Mouse (Mus musculus) CH12.LX (cell line): ENCODE results near the gene Hnrnpr. TPM values are rescaled to one million over a fixed set of nuclear protein-coding genes. Genes with fewer than 3 reads are reported as not detected.

Experiments used
- DNase-seq: peaks from one replicate; pipeline ENCODE4 v3.0.0-alpha.2; 2013; ENCODE audit errors: extremely low read depth
- H3K27ac ChIP-seq: 2 replicates; pipeline ENCODE4 v1.5.1; 2012; ENCODE audit warnings: low read depth, mild to moderate bottlenecking, control low read depth, moderate library complexity; ENCODE audit not compliant: insufficient read depth
- H3K27me3 ChIP-seq: replicated peaks from 2 replicates; pipeline ENCODE3; 2012; ENCODE audit warnings: inconsistent platforms
- H3K36me3 ChIP-seq, 2 experiments: replicated peaks in 1 of 2; 2 replicates each; pipeline versions ENCODE3 to v1.6.1; 2012; ENCODE audit warnings: inconsistent platforms in 1 of 2, low read length in 1 of 2, mild to moderate bottlenecking in 1 of 2, mixed read lengths in 1 of 2, moderate library complexity in 1 of 2; ENCODE audit not compliant: control insufficient read depth in 1 of 2, insufficient read depth in 1 of 2
- H3K4me1 ChIP-seq, 2 experiments: 2 replicates each; pipeline ENCODE4 v1.6.1; 2012; ENCODE audit warnings: inconsistent platforms in 1 of 2, moderate library complexity in 1 of 2; ENCODE audit not compliant: insufficient read depth in 2 of 2, control insufficient read depth in 1 of 2
- H3K4me2 ChIP-seq: 2 replicates; pipeline ENCODE4 v1.6.1; 2012; ENCODE audit warnings: low read depth, mild to moderate bottlenecking, control low read depth; ENCODE audit not compliant: poor library complexity, insufficient read depth, severe bottlenecking
- H3K4me3 ChIP-seq, 3 experiments: fragments of 150-350 bp in 1 of 3; sonication (generic) in 1 of 3; replicated peaks in 1 of 3; 2 replicates each; pipeline versions ENCODE3 to v1.5.1; 2011 to 2012; ENCODE audit warnings: low read depth in 2 of 3, low read length in 2 of 3, mild to moderate bottlenecking in 2 of 3, moderate library complexity in 2 of 3, control low read depth in 1 of 3, improper control_type of control experiment in 1 of 3, inconsistent platforms in 1 of 3, mixed read lengths in 1 of 3; ENCODE audit not compliant: poor library complexity in 1 of 3
- H3K79me2 ChIP-seq: replicated peaks from 2 replicates; pipeline ENCODE4 v1.6.1; 2012; ENCODE audit warnings: mild to moderate bottlenecking, moderate library complexity; ENCODE audit not compliant: control insufficient read depth, poor library complexity, insufficient read depth, severe bottlenecking; ENCODE audit errors: extremely low read depth
- H3K9ac ChIP-seq: 2 replicates; pipeline ENCODE4 v1.6.1; 2012; ENCODE audit warnings: low read depth, mild to moderate bottlenecking, control low read depth, moderate library complexity; ENCODE audit not compliant: insufficient read depth
- H3K9me3 ChIP-seq: replicated peaks from 2 replicates; pipeline ENCODE3; 2012; ENCODE audit warnings: low read length, inconsistent platforms, mixed read lengths
- BHLHE40 ChIP-seq: IDR thresholded peaks from 2 replicates; pipeline ENCODE4 v1.6.1; 2011; ENCODE audit warnings: mild to moderate bottlenecking, low read depth, low read length, improper control_type of control experiment
- CHD1 ChIP-seq: IDR thresholded peaks from 2 replicates; pipeline ENCODE4 v1.6.1; 2012; ENCODE audit warnings: low read depth, low read length, improper control_type of control experiment, inconsistent platforms
- CHD2 ChIP-seq: IDR thresholded peaks from 2 replicates; pipeline ENCODE4 v1.6.1; 2011; ENCODE audit warnings: low read length, improper control_type of control experiment
- CTCF ChIP-seq, 2 experiments: IDR thresholded peaks in 1 of 2; conservative IDR thresholded peaks in 1 of 2; 2 replicates each; pipeline ENCODE4 v1.5.1; 2011 to 2012; ENCODE audit warnings: low read depth in 2 of 2, low read length in 2 of 2, improper control_type of control experiment in 1 of 2, inconsistent platforms in 1 of 2, mild to moderate bottlenecking in 1 of 2, moderate library complexity in 1 of 2
- E2F4 ChIP-seq: IDR thresholded peaks from 2 replicates; pipeline ENCODE4 v1.6.1; 2011; ENCODE audit warnings: low read depth, low read length, improper control_type of control experiment; ENCODE audit not compliant: insufficient replicate concordance
- ELF1 ChIP-seq: IDR thresholded peaks from 2 replicates; pipeline ENCODE4 v1.6.1; 2014; ENCODE audit warnings: low read depth, mild to moderate bottlenecking, inconsistent platforms, low read length, improper control_type of control experiment
- EP300 ChIP-seq: IDR thresholded peaks from 2 replicates; pipeline ENCODE4 v1.6.1; 2011; ENCODE audit warnings: low read length, improper control_type of control experiment
- ETS1 ChIP-seq: conservative IDR thresholded peaks from 2 replicates; pipeline ENCODE4 v1.6.1; 2012; ENCODE audit warnings: low read depth, mild to moderate bottlenecking, inconsistent platforms, low read length, improper control_type of control experiment, moderate library complexity
- GABPA ChIP-seq: IDR thresholded peaks from 2 replicates; pipeline ENCODE4 v1.6.1; 2012; ENCODE audit warnings: low read depth, low read length, improper control_type of control experiment, inconsistent platforms; ENCODE audit not compliant: insufficient replicate concordance
- HCFC1 ChIP-seq: IDR thresholded peaks from 2 replicates; pipeline ENCODE4 v1.6.1; 2012; ENCODE audit warnings: low read depth, mild to moderate bottlenecking, inconsistent platforms, low read length, improper control_type of control experiment
- IRF4 ChIP-seq: IDR thresholded peaks from 2 replicates; pipeline ENCODE4 v1.6.1; 2014; ENCODE audit warnings: low read depth, mild to moderate bottlenecking, inconsistent platforms, low read length, improper control_type of control experiment
- JUN ChIP-seq: IDR thresholded peaks from 2 replicates; pipeline ENCODE4 v1.6.1; 2011; ENCODE audit warnings: low read depth, mild to moderate bottlenecking, low read length, improper control_type of control experiment, moderate library complexity; ENCODE audit not compliant: insufficient read depth
- JUND ChIP-seq: conservative IDR thresholded peaks from 2 replicates; pipeline ENCODE4 v1.6.1; 2011; ENCODE audit warnings: low read depth, low read length, improper control_type of control experiment
- KAT2A ChIP-seq: IDR thresholded peaks from 2 replicates; pipeline ENCODE4 v1.6.1; 2012; ENCODE audit warnings: low read length, improper control_type of control experiment, inconsistent platforms; ENCODE audit not compliant: insufficient replicate concordance
- MAFK ChIP-seq: IDR thresholded peaks from 2 replicates; pipeline ENCODE4 v1.6.1; 2011; ENCODE audit warnings: low read length, improper control_type of control experiment; ENCODE audit not compliant: insufficient replicate concordance
- MAX ChIP-seq: IDR thresholded peaks from 2 replicates; pipeline ENCODE4 v1.6.1; 2011; ENCODE audit warnings: low read length, improper control_type of control experiment
- MAZ ChIP-seq: IDR thresholded peaks from 2 replicates; pipeline ENCODE4 v1.6.1; 2012; ENCODE audit warnings: low read depth, mild to moderate bottlenecking, inconsistent platforms, low read length, improper control_type of control experiment, moderate library complexity
- MEF2A ChIP-seq: IDR thresholded peaks from 2 replicates; pipeline ENCODE4 v1.6.1; 2014; ENCODE audit warnings: low read depth, mild to moderate bottlenecking, inconsistent platforms, low read length, improper control_type of control experiment, borderline replicate concordance
- MXI1 ChIP-seq: IDR thresholded peaks from 2 replicates; pipeline ENCODE4 v1.6.1; 2011; ENCODE audit warnings: mild to moderate bottlenecking, low read depth, low read length, improper control_type of control experiment
- MYC ChIP-seq: IDR thresholded peaks from 2 replicates; pipeline ENCODE4 v1.6.1; 2011; ENCODE audit warnings: low read depth, mild to moderate bottlenecking, improper control_type of control experiment, low read length
- NELFE ChIP-seq: IDR thresholded peaks from 2 replicates; pipeline ENCODE4 v1.6.1; 2011; ENCODE audit warnings: low read depth, low read length, improper control_type of control experiment
- NRF1 ChIP-seq: IDR thresholded peaks from 2 replicates; pipeline ENCODE4 v1.6.1; 2014; ENCODE audit warnings: low read depth, mild to moderate bottlenecking, inconsistent platforms, low read length, improper control_type of control experiment, moderate library complexity
- PAX5 ChIP-seq: IDR thresholded peaks from 2 replicates; pipeline ENCODE4 v1.6.1; 2012; ENCODE audit warnings: low read length, inconsistent platforms, mixed read lengths
- POLR2A ChIP-seq: IDR thresholded peaks from 2 replicates; pipeline ENCODE4 v1.6.1; 2011; ENCODE audit warnings: low read depth, mild to moderate bottlenecking, improper control_type of control experiment, low read length
- POLR2AphosphoS2 ChIP-seq: IDR thresholded peaks from 2 replicates; pipeline ENCODE4 v1.6.1; 2011; ENCODE audit warnings: low read depth, low read length, improper control_type of control experiment
- RAD21 ChIP-seq: IDR thresholded peaks from 2 replicates; pipeline ENCODE4 v1.6.1; 2011; ENCODE audit warnings: low read depth, mild to moderate bottlenecking, low read length, improper control_type of control experiment, moderate library complexity
- RCOR1 ChIP-seq: conservative IDR thresholded peaks from 2 replicates; pipeline ENCODE4 v1.6.1; 2012; ENCODE audit warnings: low read depth, mild to moderate bottlenecking, inconsistent platforms, low read length, improper control_type of control experiment
- SIN3A ChIP-seq: IDR thresholded peaks from 2 replicates; pipeline ENCODE4 v1.6.1; 2012; ENCODE audit warnings: low read length, improper control_type of control experiment, inconsistent platforms
- SMC3 ChIP-seq: IDR thresholded peaks from 2 replicates; pipeline ENCODE4 v1.6.1; 2011; ENCODE audit warnings: low read depth, low read length, improper control_type of control experiment
- TBP ChIP-seq: conservative IDR thresholded peaks from 2 replicates; pipeline ENCODE4 v1.6.1; 2011; ENCODE audit warnings: low read depth, low read length, improper control_type of control experiment
- TCF12 ChIP-seq: IDR thresholded peaks from 2 replicates; pipeline ENCODE4 v1.6.1; 2014; ENCODE audit warnings: low read depth, mild to moderate bottlenecking, inconsistent platforms, low read length, improper control_type of control experiment
- UBTF ChIP-seq: IDR thresholded peaks from 2 replicates; pipeline ENCODE4 v1.6.1; 2012; ENCODE audit warnings: low read depth, mild to moderate bottlenecking, inconsistent platforms, low read length, improper control_type of control experiment, moderate library complexity
- USF1 ChIP-seq: IDR thresholded peaks from 2 replicates; pipeline ENCODE4 v1.6.1; 2014; ENCODE audit warnings: low read depth, mild to moderate bottlenecking, inconsistent platforms, low read length, improper control_type of control experiment
- USF2 ChIP-seq: conservative IDR thresholded peaks from 2 replicates; pipeline ENCODE4 v1.6.1; 2011; ENCODE audit warnings: low read depth, low read length, improper control_type of control experiment
- ZC3H11A ChIP-seq: IDR thresholded peaks from 2 replicates; pipeline ENCODE4 v1.6.1; 2012; ENCODE audit warnings: low read depth, mild to moderate bottlenecking, inconsistent platforms, low read length, improper control_type of control experiment
- ZKSCAN1 ChIP-seq: IDR thresholded peaks from 2 replicates; pipeline ENCODE4 v1.6.1; 2012; ENCODE audit warnings: low read depth, inconsistent platforms, low read length, improper control_type of control experiment, borderline replicate concordance
- ZNF384 ChIP-seq: IDR thresholded peaks from 2 replicates; pipeline ENCODE4 v1.6.1; 2012; ENCODE audit warnings: low read depth, low read length, improper control_type of control experiment, inconsistent platforms
- dilution Hi-C: fragments of 300-500 bp; cut with MboI; formaldehyde crosslinking; loops from 2 replicates; pipeline ENCODE4 v1.14.3; 2020; ENCODE audit warnings: low sequenced_read_pairs; ENCODE audit not compliant: extremely low pct_unique_long_range_greater_than_20kb, extremely low pct_ligation_motif_present
- in situ Hi-C: fragments of 300-500 bp; cut with MboI; formaldehyde crosslinking; loops from 3 replicates; pipeline ENCODE4 v1.14.3; 2019; ENCODE audit warnings: low sequenced_read_pairs, low pct_ligation_motif_present, low pct_unique_long_range_greater_than_20kb, mixed read lengths
- polyA plus RNA-seq: library from polyadenylated mRNA; unstranded; fragments of >175 nt; gene quantifications from 2 replicates; pipeline ENCODE4 v1.2.1, GENCODE M21; 2012; ENCODE audit warnings: low read depth; ENCODE audit not compliant: insufficient read length
- total RNA-seq, 2 experiments: library from RNA; depleted of rRNA; stranded (reverse); fragments of 300-350 nt in 1 of 2; fragments of >200 nt in 1 of 2; gene quantifications; 2 replicates each; pipeline ENCODE4 v1.2.3; 2012 to 2014

Hnrnpr gene
- total and polyA plus RNA-seq, 3 experiments, result 65.6 to 130 (median 117) TPM

DNA sequence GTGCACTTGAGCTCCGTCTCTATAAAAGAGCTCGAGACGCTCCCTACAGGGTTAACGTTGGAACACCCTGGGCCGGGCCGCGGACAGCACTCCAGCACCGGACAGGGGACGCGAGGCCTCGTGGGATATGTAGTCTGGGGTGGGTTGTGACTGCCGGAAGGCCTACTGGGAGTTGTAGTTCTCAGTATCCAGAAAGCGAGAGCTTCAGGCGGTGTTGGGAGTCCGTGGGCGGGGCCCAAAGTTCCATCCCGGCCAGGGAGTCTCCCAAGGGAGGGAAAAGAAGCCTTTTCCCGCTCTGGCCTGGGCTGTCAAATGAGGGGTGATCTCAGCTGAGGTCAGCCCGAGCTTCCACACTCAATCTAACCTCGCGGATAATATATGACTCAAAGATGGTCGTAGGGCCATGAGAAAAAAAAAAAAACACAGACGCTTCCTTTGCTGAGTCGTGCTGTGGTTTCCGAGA is 25.4 kb upstream of the Hnrnpr start (continued):
- peak; percentile 46; the same call in 1 of the 2 replicates for TF ChIP-seq MAX

DNA sequence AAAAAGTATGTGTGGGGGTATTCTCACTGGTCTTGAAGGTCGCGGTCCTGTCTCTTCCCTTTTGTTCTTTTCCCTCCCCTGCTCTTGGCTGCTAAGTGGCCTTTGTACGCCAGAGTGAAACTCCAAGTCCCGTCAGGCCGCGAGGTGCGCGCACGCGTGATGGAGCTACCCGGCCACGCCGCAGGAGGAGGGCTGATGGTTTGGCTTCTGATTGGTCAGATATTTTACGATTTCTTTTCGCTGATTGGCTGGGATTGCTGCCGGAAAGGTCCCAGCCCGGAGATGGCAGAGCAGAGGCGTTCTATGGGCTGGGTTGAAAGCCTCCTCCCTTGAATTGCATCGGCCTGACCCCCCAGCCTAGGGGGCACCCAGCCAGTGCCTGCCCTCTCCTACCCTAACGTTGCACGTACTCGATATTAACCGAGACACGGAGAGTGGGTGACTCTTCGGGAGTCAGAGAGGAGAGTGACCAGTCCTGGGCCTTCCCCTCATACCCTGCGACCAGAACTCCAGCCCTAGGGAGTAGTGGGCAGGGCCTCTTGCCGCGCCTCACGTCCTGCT is 24.9 kb upstream of the Hnrnpr start:
- Histone ChIP-seq H3K27me3 (peaks cover 9% of the 10 kb centered on the region), H3K4me2 (peak overlapping the region; percentile 68; the same call in 1 of the 2 replicates), H3K4me1 (peaks cover 0 to 18% of the 10 kb centered on the region in 2 experiments; a peak in 2 of 4 replicates), H3K9me3 (peaks cover 12% of the 10 kb centered on the region), H3K79me2 (no peaks in the 10 kb centered on the region), H3K27ac (peak overlapping the region; percentile 42; the same call in 1 of the 2 replicates), H3K4me3 (peak overlapping the region; percentile 77 to 88 (median 85)), H3K9ac (peak overlapping the region; percentile 70), H3K36me3 (peaks cover 22 to 34% of the 10 kb centered on the region in 2 experiments)
- dilution Hi-C loops (no loop called here), in situ Hi-C loops (no loop called here)
- peak; percentile 96 for DNase-seq
- TF ChIP-seq TBP (peak; percentile 69; the same call in 1 of the 2 replicates), USF2 (no peak), BHLHE40 (0 out of 2 replicates have a peak, but pooled peaks have one; percentile 3), ZNF384 (no peak), CHD2 (peak; percentile 62), MYC (peak; percentile 59; the same call in 1 of the 2 replicates), POLR2AphosphoS2 (no peak), ELF1 (peak; percentile 86), NELFE (peak; percentile 42), TCF12 (no peak; the same call in 1 of the 2 replicates), IRF4 (no peak), HCFC1 (peak; percentile 74), MAX (peak; percentile 65), MEF2A (no peak), CTCF (conservative IDR thresholded peaks at IDR 0.05 in 1 of 2, IDR thresholded peaks at IDR 0.05 in 1 of 2; ENCODE audit: low read depth in 2 of 2, low read length in 2 of 2) (no peak), JUND (no peak), PAX5 (no peak), EP300 (no peak), MAZ (no peak), JUN (no peak), USF1 (no peak), MXI1 (no peak), NRF1 (peak; percentile 88), ZC3H11A (no peak), CHD1 (no peak), KAT2A (peak; percentile 78; the same call in 1 of the 2 replicates), MAFK (no peak), RCOR1 (no peak), RAD21 (no peak), ZKSCAN1 (no peak), E2F4 (no peak), SIN3A (peak; percentile 49), UBTF (no peak), POLR2A (peak; percentile 77), GABPA (no peak; the same call in 1 of the 2 replicates), ETS1 (no peak), SMC3 (no peak)
